Mouse (Mus musculus) mouse embryonic stem cell (cell line): ENCODE results near the gene Ccn2.
"Not testable (repeated sequence)": the region's sequence is repeated elsewhere in the genome, so short reads cannot be mapped to it uniquely, and the experiment has no call there.

Experiments used
- in situ Hi-C, 2 experiments: fragments of 300-500 bp; cut with MboI; formaldehyde crosslinking; loops; 1 replicate in 1 of 2; 3 replicates in 1 of 2; pipeline ENCODE4 v1.14.3; 2019 to 2020; ENCODE audit warnings: low sequenced_read_pairs in 2 of 2, low pct_unique_long_range_greater_than_20kb in 1 of 2, mixed read lengths in 1 of 2; ENCODE audit not compliant: unreplicated experiment in 1 of 2

Ccn2 gene

DNA sequence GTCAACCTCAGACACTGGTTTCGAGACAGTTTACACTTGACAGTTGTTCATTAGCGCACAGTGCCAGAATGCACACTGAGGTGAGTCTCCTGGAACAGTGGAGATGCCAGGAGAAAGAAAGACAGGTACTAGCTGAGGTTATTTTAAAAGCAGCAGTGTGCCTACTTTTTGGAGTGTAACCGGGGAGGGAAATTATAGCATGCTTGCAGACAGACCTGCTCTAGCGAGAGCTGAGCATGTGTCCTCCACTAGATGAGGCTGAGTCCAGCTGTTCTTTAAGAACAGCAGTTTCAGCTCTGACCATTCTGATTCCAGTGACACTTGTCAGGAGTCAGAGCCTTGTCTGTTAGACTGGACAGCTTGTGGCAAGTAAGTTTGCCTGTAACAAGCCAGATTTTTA, 2.5 kb downstream of the Ccn2 start:
- in situ Hi-C loops: no loop called here

DNA sequence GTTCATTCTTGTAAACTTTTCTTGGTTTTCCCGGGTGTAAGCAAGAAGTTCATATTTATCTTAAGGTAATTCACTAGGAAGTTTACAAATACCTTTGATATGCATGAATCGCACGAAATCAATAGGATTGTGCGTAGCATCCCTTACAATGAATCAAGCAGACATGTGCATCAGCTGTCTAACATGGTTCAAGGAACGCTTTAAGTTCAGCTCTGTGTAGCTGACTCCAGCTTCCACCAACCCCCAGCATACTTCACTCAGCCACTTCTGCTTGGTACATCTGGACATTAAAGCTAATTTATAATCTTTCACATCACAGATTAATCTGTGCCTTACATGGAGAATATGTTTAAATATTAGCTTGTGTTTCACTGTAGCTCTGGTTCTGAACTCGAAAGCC, 3.5 kb downstream of the Ccn2 start:
- in situ Hi-C loops: no loop called here

GRCm38 (mm10) chr10:24599802-24600201, 4.6 kb downstream of the Ccn2 start:
- in situ Hi-C loops: no loop called here

DNA sequence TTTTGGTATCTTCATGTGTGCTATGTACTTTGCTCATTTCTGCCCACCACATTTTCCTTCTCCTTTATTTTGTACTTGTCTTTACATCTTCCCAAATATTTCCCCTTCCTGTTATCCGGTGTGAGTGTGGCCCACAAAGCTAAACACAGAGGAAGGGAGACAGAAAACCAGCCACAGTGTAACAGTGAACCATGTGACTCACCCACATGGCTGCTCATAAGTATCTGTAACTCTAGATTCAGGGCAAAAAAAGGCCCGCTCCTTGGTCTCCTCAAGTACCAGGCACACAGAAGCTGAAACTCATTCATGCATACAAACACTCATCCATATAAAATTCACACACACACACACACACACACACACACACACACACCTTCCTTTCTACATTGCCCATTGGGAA, 7.8 kb downstream of the Ccn2 start:
- in situ Hi-C loops: no loop called here

GRCm38 (mm10) chr10:24603727-24604126, 8.5 kb downstream of the Ccn2 start:
- in situ Hi-C loops: no loop called here

GRCm38 (mm10) chr10:24609146-24609545, 13.9 kb downstream of the Ccn2 start:
- in situ Hi-C loops: no loop called here

DNA sequence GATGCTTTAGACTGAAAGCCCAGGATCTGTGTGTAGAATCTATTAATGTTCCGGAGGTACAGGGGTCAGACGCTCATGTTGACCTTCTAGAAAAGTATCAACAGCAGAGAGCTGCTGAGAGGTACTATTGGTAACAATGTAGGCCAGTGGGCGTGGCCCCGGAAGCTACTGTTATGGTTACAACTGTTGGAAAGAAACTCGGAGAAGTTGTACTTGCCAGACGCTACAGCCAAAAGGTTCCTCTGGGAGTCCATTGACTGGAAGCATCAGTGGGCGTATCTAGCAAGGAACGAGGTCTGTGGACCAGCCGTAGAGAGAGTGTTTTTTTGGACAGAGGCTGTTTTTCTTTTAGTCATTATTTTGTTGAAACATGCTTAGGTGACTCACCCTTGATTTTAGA, 14.5 kb downstream of the Ccn2 start:
- in situ Hi-C loops: no loop called here

GRCm38 (mm10) chr10:24614726-24615125, 19.5 kb downstream of the Ccn2 start:
- in situ Hi-C loops: no loop called here

GRCm38 (mm10) chr10:24615799-24616198, 20.6 kb downstream of the Ccn2 start:
- in situ Hi-C loops: no loop called here

DNA sequence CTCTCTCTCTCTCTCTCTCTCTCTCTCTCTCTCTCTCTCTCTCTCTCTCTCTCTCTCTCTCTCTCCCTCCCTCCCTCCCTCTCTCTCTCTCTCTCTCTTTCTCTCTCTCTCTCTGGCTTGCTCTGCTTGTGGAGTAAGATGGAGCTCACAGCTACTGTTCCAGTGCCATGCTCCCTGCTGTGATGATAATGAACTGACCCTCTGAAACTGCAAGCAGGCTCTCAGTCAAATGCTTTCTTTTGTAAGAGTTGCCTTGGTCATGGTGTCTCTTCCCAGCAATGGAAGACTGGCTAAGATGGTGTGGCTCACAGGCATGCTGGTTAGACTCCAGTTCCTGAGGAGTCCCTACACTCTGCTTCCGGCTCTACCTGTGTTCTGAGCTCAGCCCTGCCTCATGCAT, 21.3 kb downstream of the Ccn2 start:
- in situ Hi-C loops: not testable (repeated sequence)

DNA sequence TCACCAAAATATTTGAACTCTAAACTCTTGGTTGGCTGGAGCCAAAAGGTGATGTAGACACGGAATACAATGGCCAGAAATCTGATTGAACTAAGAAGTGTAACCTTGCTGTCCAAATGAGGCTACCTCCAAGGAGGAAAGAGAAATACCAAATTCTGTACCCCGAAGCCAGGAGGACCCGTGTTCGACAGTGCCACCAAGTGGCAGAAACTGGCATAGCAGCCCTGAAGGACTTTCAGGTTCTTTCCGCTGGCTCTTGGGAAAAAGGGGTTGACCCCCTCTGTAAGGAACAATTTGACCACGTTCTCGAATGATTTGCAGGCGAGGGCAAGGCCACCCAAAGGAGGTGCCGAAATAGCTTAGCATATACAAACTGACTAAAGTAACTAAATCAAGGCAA, 26.3 kb downstream of the Ccn2 start:
- in situ Hi-C loops: loop anchor here (10.0 kb wide), 3 partner anchors 227 to 287 kb away; no protein-coding TSS in a partner anchor

DNA sequence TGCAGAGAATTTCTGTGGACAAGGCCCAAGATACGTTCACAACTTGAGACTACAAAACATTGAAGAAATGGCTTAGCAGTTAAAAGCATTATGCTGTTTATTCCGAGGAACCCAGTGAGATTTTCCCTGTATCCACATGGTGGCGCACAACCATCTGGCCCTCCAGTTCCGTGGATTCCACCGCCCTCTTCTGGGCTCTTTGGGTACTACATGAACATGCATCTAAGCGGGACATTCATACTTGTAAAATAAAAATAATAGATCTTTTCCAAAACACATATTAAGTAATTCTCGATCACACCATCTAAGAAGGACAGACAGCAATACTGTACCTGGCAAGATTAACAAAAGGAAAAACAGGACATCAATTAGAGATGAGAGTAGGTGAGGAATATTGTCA, 27.3 kb downstream of the Ccn2 start:
- in situ Hi-C loops: loop anchor here (10.0 kb wide), 3 partner anchors 228 to 288 kb away; no protein-coding TSS in a partner anchor

GRCm38 (mm10) chr10:24625060-24625701, 29.9 kb downstream of the Ccn2 start:
- in situ Hi-C loops: loop anchor here (10.0 kb wide), 3 partner anchors 230 to 290 kb away; no protein-coding TSS in a partner anchor

GRCm38 (mm10) chr10:24627262-24627661, 32.0 kb downstream of the Ccn2 start:
- in situ Hi-C loops: loop anchor here (10.0 kb wide), 3 partner anchors 232 to 292 kb away; no protein-coding TSS in a partner anchor

DNA sequence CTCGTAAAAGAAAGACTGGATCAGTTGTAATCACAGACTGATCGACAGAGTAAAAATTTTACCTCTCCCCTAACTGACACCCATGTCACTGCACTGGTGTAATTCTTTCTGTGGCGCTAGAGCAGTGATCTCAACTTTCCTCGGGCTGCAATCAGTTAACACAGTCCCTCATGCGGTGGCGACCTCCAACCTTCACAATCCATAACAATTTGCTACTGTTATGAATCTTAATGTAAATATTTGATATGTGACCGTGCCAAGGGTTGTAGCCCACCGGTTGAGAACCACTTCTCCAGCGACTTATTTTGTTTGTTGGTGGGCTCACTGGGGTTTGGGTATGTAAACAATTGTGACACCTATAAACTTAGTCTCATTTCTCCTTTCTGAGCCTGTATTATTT, 33.2 kb downstream of the Ccn2 start:
- in situ Hi-C loops: loop anchor here (10.0 kb wide), 3 partner anchors 234 to 294 kb away; no protein-coding TSS in a partner anchor

DNA sequence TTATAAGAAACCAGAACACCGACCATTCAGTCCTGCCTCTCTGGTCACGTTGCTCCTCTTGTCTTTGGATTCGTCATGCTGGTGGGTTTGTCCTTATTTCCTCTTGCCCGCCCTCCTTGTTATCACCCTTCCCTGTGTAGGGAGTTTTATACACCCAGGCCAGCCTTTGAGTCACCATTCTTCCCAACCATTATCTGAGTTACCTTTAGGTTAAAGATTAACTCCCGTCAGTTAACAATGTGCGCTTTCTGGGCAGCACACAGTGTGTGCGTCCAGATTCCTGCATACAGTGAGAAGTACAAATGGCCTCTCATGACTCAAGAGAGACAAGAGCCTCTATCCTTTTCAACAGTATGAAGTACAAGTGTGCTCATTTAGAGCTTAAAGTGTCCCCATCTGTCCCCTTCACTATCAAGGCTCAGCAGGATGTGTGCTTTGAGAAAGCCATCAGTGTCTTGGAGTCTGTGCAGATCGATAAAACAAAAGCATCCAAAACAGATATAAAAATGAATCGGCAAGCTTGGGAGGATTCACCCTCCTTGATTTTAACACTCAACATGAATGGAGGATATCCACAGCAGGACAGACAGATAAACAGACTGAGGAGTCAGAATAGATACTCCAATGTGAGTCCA, 34.0 kb downstream of the Ccn2 start:
- in situ Hi-C loops: loop anchor here (10.0 kb wide), 3 partner anchors 234 to 294 kb away; no protein-coding TSS in a partner anchor

- in situ Hi-C loops: no loop called here
Measured at GRCm38 (mm10) chr10:24630469-24631081, 35.3 kb downstream of the Ccn2 start.

GRCm38 (mm10) chr10:24631122-24631521, 35.9 kb downstream of the Ccn2 start:
- in situ Hi-C loops: no loop called here

GRCm38 (mm10) chr10:24634288-24634687, 39.0 kb downstream of the Ccn2 start:
- in situ Hi-C loops: no loop called here
